Mouse (Mus musculus): Measurements from ENCODE around the gene Dnaaf5. TPM values are rescaled to one million over a fixed set of nuclear protein-coding genes. Genes with fewer than 3 reads are reported as not detected.

Dnaaf5 gene
- polyA plus RNA-seq, 2 experiments: 2.0 to 6.5 TPM

- Histone ChIP-seq H3K9me3 (ENCODE audit: control insufficient read depth, low read length) (no peaks in the 10 kb centered on the region), H3K4me1 (replicated peaks; ENCODE audit: control insufficient read depth in 2 of 2, insufficient read depth in 2 of 2, low read length in 1 of 2) (no peaks in the 10 kb centered on the region), H3K4me2 (ENCODE audit: low read depth) (no peak overlapping the region), H3K27me3 (ENCODE audit: control insufficient read depth, insufficient read depth, low read length) (no peaks in the 10 kb centered on the region), H3K9ac (replicated peaks) (no peak overlapping the region), H3K27ac (no peak overlapping the region), H3K4me3 (ENCODE audit: insufficient read depth in 1 of 2, low read depth in 2 of 2, low read length in 2 of 2) (no peak overlapping the region), H3K36me3 (replicated peaks; ENCODE audit: control insufficient read depth, insufficient read depth, low read depth) (no peaks in the 10 kb centered on the region)
- no peak for ATAC-seq (ENCODE audit: insufficient read depth)
- TF ChIP-seq CTCF (IDR thresholded peaks at IDR 0.05; ENCODE audit: low read depth) (no peak), EP300 (IDR thresholded peaks at IDR 0.05; ENCODE audit: low read depth) (no peak)
- no peak for DNase-seq (ENCODE audit: low read depth in 3 of 3, low spot score in 3 of 3)
- 38% methylated on average over 2 of the region's 2 CpGs for WGBS (ENCODE audit: insufficient replicate concordance)
Observed at GRCm38 (mm10) chr5:139118961-139119276, 31.1 kb upstream of the Dnaaf5 start.

- DNase-seq (ENCODE audit: low read depth in 3 of 3, low spot score in 3 of 3): no peak
- H3K27ac ChIP-seq: no peak overlapping the region
- no peak for TF ChIP-seq CTCF (IDR thresholded peaks at IDR 0.05; ENCODE audit: low read depth)
- H3K9ac ChIP-seq (replicated peaks): no peak overlapping the region
- no peak overlapping the region for H3K4me3 ChIP-seq (ENCODE audit: insufficient read depth in 1 of 2, low read depth in 2 of 2, low read length in 2 of 2)
- H3K4me1 ChIP-seq (replicated peaks; ENCODE audit: control insufficient read depth in 2 of 2, insufficient read depth in 2 of 2, low read length in 1 of 2): no peaks in the 10 kb centered on the region
- H3K36me3 ChIP-seq (replicated peaks; ENCODE audit: control insufficient read depth, insufficient read depth, low read depth): no peaks in the 10 kb centered on the region
- no peak overlapping the region for H3K4me2 ChIP-seq (ENCODE audit: low read depth)
- no peak for ATAC-seq (ENCODE audit: insufficient read depth)
- whole genome bisulfite sequencing (ENCODE audit: insufficient replicate concordance): 53% methylated on average over 3 of the region's 3 CpGs
- H3K9me3 ChIP-seq (ENCODE audit: control insufficient read depth, low read length): no peaks in the 10 kb centered on the region
- peaks cover 13% of the 10 kb centered on the region for H3K27me3 ChIP-seq (ENCODE audit: control insufficient read depth, insufficient read depth, low read length)
Observed at GRCm38 (mm10) chr5:139125717-139126116, 24.3 kb upstream of the Dnaaf5 start.

GRCm38 (mm10) chr5:139128476-139129065, 21.5 kb upstream of the Dnaaf5 start:
- DNase-seq (ENCODE audit: low read depth in 3 of 3, low spot score in 3 of 3): no peak
- Histone ChIP-seq H3K27ac (no peak overlapping the region), H3K4me1 (replicated peaks; ENCODE audit: control insufficient read depth in 2 of 2, insufficient read depth in 2 of 2, low read length in 1 of 2) (no peaks in the 10 kb centered on the region), H3K27me3 (ENCODE audit: control insufficient read depth, insufficient read depth, low read length) (peaks cover 13% of the 10 kb centered on the region), H3K36me3 (replicated peaks; ENCODE audit: control insufficient read depth, insufficient read depth, low read depth) (no peaks in the 10 kb centered on the region), H3K4me3 (ENCODE audit: insufficient read depth in 1 of 2, low read depth in 2 of 2, low read length in 2 of 2) (no peak overlapping the region), H3K4me2 (ENCODE audit: low read depth) (peak overlapping the region; percentile 27), H3K9ac (replicated peaks) (no peak overlapping the region), H3K9me3 (ENCODE audit: control insufficient read depth, low read length) (no peaks in the 10 kb centered on the region)
- no peak for TF ChIP-seq EP300 (IDR thresholded peaks at IDR 0.05; ENCODE audit: low read depth)
- TF ChIP-seq CTCF (IDR thresholded peaks at IDR 0.05; ENCODE audit: low read depth): no peak
- no peak for ATAC-seq (ENCODE audit: insufficient read depth)
- 43% methylated on average over 12 of the region's 12 CpGs for WGBS (ENCODE audit: insufficient replicate concordance)

GRCm38 (mm10) chr5:139129078-139129477, 20.9 kb upstream of the Dnaaf5 start:
- no peaks in the 10 kb centered on the region for H3K36me3 ChIP-seq (replicated peaks; ENCODE audit: control insufficient read depth, insufficient read depth, low read depth)
- no peaks in the 10 kb centered on the region for H3K9me3 ChIP-seq (ENCODE audit: control insufficient read depth, low read length)
- H3K4me3 ChIP-seq (ENCODE audit: insufficient read depth in 1 of 2, low read depth in 2 of 2, low read length in 2 of 2): peak overlapping the region in 1 of 2 experiments; percentile 3; a peak in 2 of 4 replicates
- TF ChIP-seq CTCF (IDR thresholded peaks at IDR 0.05; ENCODE audit: low read depth) (no peak), EP300 (IDR thresholded peaks at IDR 0.05; ENCODE audit: low read depth) (no peak)
- ATAC-seq (ENCODE audit: insufficient read depth) (no peak), DNase-seq (ENCODE audit: low read depth in 3 of 3, low spot score in 3 of 3) (no peak)
- 19% methylated on average over 12 of the region's 12 CpGs for WGBS (ENCODE audit: insufficient replicate concordance)
- H3K4me2 ChIP-seq (ENCODE audit: low read depth): peak overlapping the region; percentile 27
- no peaks in the 10 kb centered on the region for H3K4me1 ChIP-seq (replicated peaks; ENCODE audit: control insufficient read depth in 2 of 2, insufficient read depth in 2 of 2, low read length in 1 of 2)
- peaks cover 13% of the 10 kb centered on the region for H3K27me3 ChIP-seq (ENCODE audit: control insufficient read depth, insufficient read depth, low read length)
- no peak overlapping the region for H3K9ac ChIP-seq (replicated peaks)
- no peak overlapping the region for H3K27ac ChIP-seq

- 7% methylated on average over 48 of the region's 55 CpGs for WGBS (ENCODE audit: insufficient replicate concordance)
- peak overlapping the region; percentile 3 to 28 for H3K4me3 ChIP-seq (ENCODE audit: insufficient read depth in 1 of 2, low read depth in 2 of 2, low read length in 2 of 2)
Observed at GRCm38 (mm10) chr5:139129572-139130151, 20.4 kb upstream of the Dnaaf5 start.

More at GRCm38 (mm10) chr5:139129572-139130151, 20.4 kb upstream of the Dnaaf5 start:
- TF ChIP-seq CTCF (IDR thresholded peaks at IDR 0.05; ENCODE audit: low read depth) (no peak), EP300 (IDR thresholded peaks at IDR 0.05; ENCODE audit: low read depth) (no peak)
- Histone ChIP-seq H3K4me1 (replicated peaks; ENCODE audit: control insufficient read depth in 2 of 2, insufficient read depth in 2 of 2, low read length in 1 of 2) (no peaks in the 10 kb centered on the region), H3K4me2 (ENCODE audit: low read depth) (peak overlapping the region; percentile 27), H3K27ac (no peak overlapping the region), H3K9ac (replicated peaks) (no peak overlapping the region), H3K27me3 (ENCODE audit: control insufficient read depth, insufficient read depth, low read length) (peaks cover 13% of the 10 kb centered on the region), H3K9me3 (ENCODE audit: control insufficient read depth, low read length) (no peaks in the 10 kb centered on the region), H3K36me3 (replicated peaks; ENCODE audit: control insufficient read depth, insufficient read depth, low read depth) (no peaks in the 10 kb centered on the region)
- no peak for ATAC-seq (ENCODE audit: insufficient read depth)
- no peak for DNase-seq (ENCODE audit: low read depth in 3 of 3, low spot score in 3 of 3)
